Mouse (Mus musculus): ENCODE measurements around the gene Phtf1.

DNA sequence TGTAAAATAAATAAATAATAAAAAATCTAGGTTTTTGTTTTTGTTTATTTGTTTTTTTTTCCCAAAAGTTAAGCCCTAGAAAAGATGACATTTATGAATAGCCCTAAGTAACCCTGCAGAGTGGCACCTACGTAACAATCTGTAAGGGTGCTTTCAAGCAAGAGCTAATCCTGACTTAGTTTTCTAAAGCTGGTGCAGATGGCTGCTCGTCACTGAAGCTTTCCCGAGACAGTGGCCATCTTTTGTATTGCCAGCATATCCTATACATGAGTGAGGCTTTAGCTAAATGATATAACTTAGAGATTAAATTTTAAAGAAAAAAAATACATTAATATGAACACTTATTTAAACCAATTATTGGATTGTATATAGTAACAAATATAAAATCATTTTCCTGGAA lies 50.0 kb downstream of the Phtf1 start:
- no peak for TF ChIP-seq CTCF (IDR thresholded peaks at IDR 0.05; ENCODE audit: low read depth, low read length)
- TF ChIP-seq POLR2A (IDR thresholded peaks at IDR 0.05; ENCODE audit: extremely low read depth, insufficient read depth, low read length): no peak

Data from liver, adult 2 months (tissue).